Mouse (Mus musculus) MEL (cell line): Measurements from ENCODE around the gene Bap1. TPM values are rescaled to one million over a fixed set of nuclear protein-coding genes. Genes with fewer than 3 reads are reported as not detected.

Experiments
- DNase-seq: peaks from one replicate; pipeline ENCODE4 v3.0.0; 2011; ENCODE audit warnings: low read depth, low spot score
- H3K27ac ChIP-seq: 2 replicates; pipeline ENCODE4 v1.5.1; 2012; ENCODE audit warnings: low read depth, mild to moderate bottlenecking, control low read depth, low read length, moderate library complexity; ENCODE audit not compliant: control insufficient read depth
- H3K27me3 ChIP-seq, 2 experiments: fragments of 150-350 bp in 1 of 2; sonication (generic) in 1 of 2; 2 replicates each; pipeline ENCODE4 v1.6.1; 2012; ENCODE audit warnings: low read length in 2 of 2, mild to moderate bottlenecking in 2 of 2, improper control_type of control experiment in 1 of 2, moderate library complexity in 1 of 2; ENCODE audit not compliant: insufficient read depth in 2 of 2, control insufficient read depth in 1 of 2
- H3K36me3 ChIP-seq, 2 experiments: 2 replicates each; pipeline ENCODE4 v1.6.1; 2012 to 2014; ENCODE audit warnings: low read length in 2 of 2, improper control_type of control experiment in 1 of 2, inconsistent platforms in 1 of 2, mild to moderate bottlenecking in 1 of 2; ENCODE audit not compliant: insufficient read depth in 2 of 2, control insufficient read depth in 1 of 2
- H3K4me1 ChIP-seq, 2 experiments: fragments of 150-350 bp in 1 of 2; sonication (generic) in 1 of 2; 2 replicates each; pipeline ENCODE4 v1.6.1; 2012; ENCODE audit warnings: low read length in 2 of 2, improper control_type of control experiment in 1 of 2, mild to moderate bottlenecking in 1 of 2; ENCODE audit not compliant: insufficient read depth in 2 of 2, control insufficient read depth in 1 of 2
- H3K4me3 ChIP-seq, 2 experiments: fragments of 150-350 bp in 1 of 2; sonication (generic) in 1 of 2; 2 replicates each; pipeline ENCODE4 v1.5.1; 2012; ENCODE audit warnings: low read depth in 2 of 2, low read length in 2 of 2, mild to moderate bottlenecking in 2 of 2, moderate library complexity in 2 of 2, control low read depth in 1 of 2, improper control_type of control experiment in 1 of 2; ENCODE audit not compliant: control insufficient read depth in 1 of 2, insufficient read depth in 1 of 2
- H3K79me2 ChIP-seq: 2 replicates; pipeline ENCODE4 v1.6.1; 2012; ENCODE audit warnings: mild to moderate bottlenecking, low read length, moderate library complexity; ENCODE audit not compliant: control insufficient read depth, poor library complexity, insufficient read depth
- H3K9ac ChIP-seq: 2 replicates; pipeline ENCODE4 v1.6.1; 2012; ENCODE audit warnings: low read depth, mild to moderate bottlenecking, control low read depth, low read length, moderate library complexity; ENCODE audit not compliant: control insufficient read depth, poor library complexity, severe bottlenecking
- H3K9me3 ChIP-seq: fragments of 150-350 bp; sonication (generic); replicated peaks from 2 replicates; pipeline ENCODE4 v1.6.1; 2012; ENCODE audit warnings: mild to moderate bottlenecking, low read length, improper control_type of control experiment, moderate library complexity; ENCODE audit not compliant: insufficient read depth
- BHLHE40 ChIP-seq: IDR thresholded peaks from 2 replicates; pipeline ENCODE4 v1.6.1; 2012; ENCODE audit warnings: low read depth, mild to moderate bottlenecking, inconsistent platforms, low read length, improper control_type of control experiment, borderline replicate concordance
- CTCF ChIP-seq, 3 experiments: IDR thresholded peaks in 2 of 3; conservative IDR thresholded peaks in 1 of 3; 2 replicates each; pipeline ENCODE4 v1.5.1; 2011 to 2012; ENCODE audit warnings: low read length in 3 of 3, low read depth in 2 of 3, mild to moderate bottlenecking in 2 of 3, improper control_type of control experiment in 1 of 3, inconsistent platforms in 1 of 3, mixed read lengths in 1 of 3, moderate library complexity in 1 of 3; ENCODE audit not compliant: control insufficient read depth in 1 of 3, insufficient read depth in 1 of 3, poor library complexity in 1 of 3, severe bottlenecking in 1 of 3
- GABPA ChIP-seq: IDR thresholded peaks from 2 replicates; pipeline ENCODE4 v1.6.1; 2012; ENCODE audit warnings: low read depth, mild to moderate bottlenecking, inconsistent platforms, low read length, improper control_type of control experiment, moderate library complexity
- GATA1 ChIP-seq: IDR thresholded peaks from 2 replicates; pipeline ENCODE4 v1.6.1; 2011; ENCODE audit warnings: low read depth, low read length, improper control_type of control experiment
- MAFK ChIP-seq: IDR thresholded peaks from 2 replicates; pipeline ENCODE4 v1.6.1; 2011; ENCODE audit warnings: low read depth, mild to moderate bottlenecking, low read length, improper control_type of control experiment, borderline replicate concordance
- NRF1 ChIP-seq: IDR thresholded peaks from 2 replicates; pipeline ENCODE4 v1.6.1; 2014; ENCODE audit warnings: low read depth, mild to moderate bottlenecking, inconsistent platforms, low read length, improper control_type of control experiment, moderate library complexity; ENCODE audit not compliant: poor library complexity, insufficient read depth, severe bottlenecking
- POLR2AphosphoS2 ChIP-seq: IDR thresholded peaks from 2 replicates; pipeline ENCODE4 v1.6.1; 2011; ENCODE audit warnings: low read length, improper control_type of control experiment
- RAD21 ChIP-seq: IDR thresholded peaks from 2 replicates; pipeline ENCODE4 v1.6.1; 2011; ENCODE audit warnings: mild to moderate bottlenecking, low read depth, low read length, improper control_type of control experiment
- RCOR1 ChIP-seq: IDR thresholded peaks from 2 replicates; pipeline ENCODE4 v1.6.1; 2012; ENCODE audit warnings: low read depth, mild to moderate bottlenecking, inconsistent platforms, low read length, improper control_type of control experiment
- SIN3A ChIP-seq: IDR thresholded peaks from 2 replicates; pipeline ENCODE4 v1.6.1; 2012; ENCODE audit warnings: low read length, improper control_type of control experiment, inconsistent platforms
- SMC3 ChIP-seq: IDR thresholded peaks from 2 replicates; pipeline ENCODE4 v1.6.1; 2011; ENCODE audit warnings: low read depth, low read length, improper control_type of control experiment
- USF1 ChIP-seq: IDR thresholded peaks from 2 replicates; pipeline ENCODE4 v1.6.1; 2014; ENCODE audit warnings: low read depth, mild to moderate bottlenecking, inconsistent platforms, low read length, improper control_type of control experiment, moderate library complexity
- ZC3H11A ChIP-seq: IDR thresholded peaks from 2 replicates; pipeline ENCODE4 v1.6.1; 2012; ENCODE audit warnings: low read depth, mild to moderate bottlenecking, inconsistent platforms, low read length, improper control_type of control experiment
- polyA plus RNA-seq, 2 experiments: library from polyadenylated mRNA; stranded (reverse) in 1 of 2; unstranded in 1 of 2; fragments of >175 nt in 1 of 2; fragments of >200 nt in 1 of 2; gene quantifications; 2 replicates each; pipeline versions ENCODE4 v1.2.1 to v1.2.4; 2012; ENCODE audit warnings: low replicate concordance in 2 of 2, low read depth in 1 of 2; ENCODE audit not compliant: insufficient read length in 2 of 2, insufficient read depth in 1 of 2, missing spikeins in 1 of 2
- total RNA-seq: library from RNA; depleted of rRNA; stranded (reverse); fragments of 300-350 nt; gene quantifications from 2 replicates; pipeline ENCODE4 v1.2.3, GENCODE M21; 2012

The Bap1 gene
- total and polyA plus RNA-seq, 3 experiments = 85.4 to 177 (median 112) TPM

DNA sequence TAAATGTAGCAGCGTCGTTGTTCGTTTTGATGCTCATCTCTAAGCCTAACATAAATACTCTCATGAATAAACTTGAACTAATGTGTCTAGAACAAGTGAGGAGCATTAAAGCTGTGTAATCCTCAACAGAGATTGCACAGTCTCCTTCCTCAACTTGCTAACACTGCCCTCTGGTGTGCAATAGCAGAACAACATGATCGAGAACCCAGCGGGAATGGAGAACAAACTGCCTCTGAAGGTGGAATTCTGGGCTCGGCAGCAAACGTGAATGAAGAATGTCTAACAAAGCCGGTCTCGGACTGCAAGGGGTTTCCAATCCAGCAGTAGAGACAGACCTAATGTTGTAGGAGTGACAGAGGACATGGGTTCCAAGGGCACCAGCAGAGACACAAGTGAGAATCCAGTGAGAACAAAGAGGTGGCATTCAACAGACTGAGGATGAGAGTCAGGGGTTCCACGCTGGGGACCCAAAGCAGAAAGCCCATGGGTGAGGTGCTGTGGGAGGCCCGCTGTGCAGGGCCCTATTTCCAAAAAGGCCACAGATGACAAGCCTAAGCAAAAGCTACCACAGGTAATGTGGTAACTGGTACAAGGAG is 17.2 kb upstream of the Bap1 start:
- H3K27me3 ChIP-seq = peaks cover 4 to 5% of the 10 kb centered on the region in 2 experiments
- H3K4me1 ChIP-seq = no peaks in the 10 kb centered on the region
- peak; percentile 78 for DNase-seq
- H3K9ac ChIP-seq = peak overlapping the region; percentile 33
- no peaks in the 10 kb centered on the region for H3K9me3 ChIP-seq
- no peaks in the 10 kb centered on the region for H3K79me2 ChIP-seq
- H3K4me3 ChIP-seq = peak overlapping the region; percentile 4 to 42; a peak in 2 of 4 replicates
- no peaks in the 10 kb centered on the region for H3K36me3 ChIP-seq
- no peak overlapping the region for H3K27ac ChIP-seq
- no peak for TF ChIP-seq GABPA
- peak; percentile 84 for TF ChIP-seq SMC3
- peak; percentile 63 to 90 (median 88) for TF ChIP-seq CTCF (IDR thresholded peaks at IDR 0.05 in 2 of 3, conservative IDR thresholded peaks at IDR 0.05 in 1 of 3; ENCODE audit: control insufficient read depth in 1 of 3, insufficient read depth in 1 of 3, low read depth in 2 of 3, low read length in 3 of 3, poor library complexity in 1 of 3, severe bottlenecking in 1 of 3)
- TF ChIP-seq ZC3H11A = 0 out of 2 replicates have a peak, but pooled peaks have one; percentile 34
- TF ChIP-seq SIN3A = no peak
- no peak for TF ChIP-seq POLR2AphosphoS2
- TF ChIP-seq GATA1 = no peak
- TF ChIP-seq RAD21 = peak; percentile 74
- peak; percentile 71 for TF ChIP-seq RCOR1

DNA sequence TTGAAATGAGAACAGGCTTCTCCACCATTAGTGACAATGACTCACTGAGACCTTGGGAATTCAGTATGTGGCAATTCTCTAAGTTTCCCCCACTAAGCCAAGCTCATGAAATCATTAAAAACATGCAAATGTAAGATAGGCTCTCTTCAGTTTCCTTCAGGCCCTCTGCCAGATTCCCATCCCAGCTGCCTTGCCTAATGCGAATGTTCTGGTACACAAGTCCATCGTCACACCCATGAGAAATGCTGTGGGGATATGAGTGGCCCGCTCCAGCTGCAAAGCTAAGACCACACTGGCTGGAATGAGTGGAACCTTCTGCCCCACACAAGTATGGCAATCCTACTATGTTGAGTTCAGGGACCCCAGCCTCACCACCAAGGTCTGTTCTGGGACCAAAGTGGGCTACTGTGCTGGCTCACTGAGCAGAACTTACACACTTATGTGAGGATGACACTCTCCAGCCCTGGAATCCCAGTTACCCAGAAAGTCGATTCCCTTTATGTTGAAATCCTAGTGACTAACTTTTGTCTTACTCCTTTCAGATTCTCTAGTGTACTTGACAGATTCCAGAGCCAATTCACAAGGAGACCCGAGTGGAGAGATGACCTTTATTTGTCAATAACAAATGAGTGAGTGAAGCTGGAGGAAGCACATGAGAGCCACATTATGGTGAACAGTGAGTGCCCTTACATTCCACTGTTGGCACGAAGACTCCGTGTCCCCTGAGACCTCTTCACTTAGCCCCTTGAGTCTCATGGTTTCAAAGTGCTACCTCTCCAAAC is 14.0 kb upstream of the Bap1 start:
- H3K36me3 ChIP-seq = no peaks in the 10 kb centered on the region
- H3K4me1 ChIP-seq = no peaks in the 10 kb centered on the region
- TF ChIP-seq NRF1 = no peak
- TF ChIP-seq MAFK = no peak
- H3K27ac ChIP-seq = no peak overlapping the region
- no peaks in the 10 kb centered on the region for H3K9me3 ChIP-seq
- DNase-seq = no peak
- no peaks in the 10 kb centered on the region for H3K79me2 ChIP-seq
- H3K4me3 ChIP-seq = no peak overlapping the region
- H3K9ac ChIP-seq = no peak overlapping the region
- peaks cover 0 to 1% of the 10 kb centered on the region in 2 experiments; a peak in 2 of 4 replicates for H3K27me3 ChIP-seq

DNA sequence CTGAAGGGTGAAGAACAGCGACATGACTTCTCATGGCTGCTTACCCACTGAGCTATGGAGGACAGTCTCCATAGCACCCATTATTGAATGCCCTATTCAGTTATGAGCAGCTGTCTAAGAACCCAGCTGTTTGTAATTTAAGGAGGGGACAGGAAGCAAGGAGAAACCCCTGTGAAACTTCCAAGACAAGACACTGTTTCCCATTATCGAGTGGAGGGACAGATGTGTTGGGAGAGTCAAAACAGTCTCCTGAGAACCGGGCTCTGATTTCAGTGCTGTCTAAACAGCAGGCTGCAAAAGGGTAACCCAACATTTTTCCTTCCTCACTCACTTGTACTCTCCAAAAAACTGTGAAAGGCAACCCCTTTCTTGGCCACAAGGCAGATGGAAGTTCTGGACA is 10.7 kb upstream of the Bap1 start:
- no peak for DNase-seq
- H3K79me2 ChIP-seq = no peaks in the 10 kb centered on the region
- H3K9me3 ChIP-seq = no peaks in the 10 kb centered on the region
- TF ChIP-seq BHLHE40 (no peak), USF1 (no peak)
- no peaks in the 10 kb centered on the region for H3K36me3 ChIP-seq
- no peak overlapping the region for H3K27ac ChIP-seq
- no peaks in the 10 kb centered on the region for H3K27me3 ChIP-seq
- H3K4me1 ChIP-seq = no peaks in the 10 kb centered on the region
- H3K4me3 ChIP-seq = no peak overlapping the region
- H3K9ac ChIP-seq = no peak overlapping the region
